Mouse (Mus musculus) kidney, postnatal 10 days (tissue): ENCODE measurements around the gene Znrf3.
A peak's percentile ranks its signal among the peaks of the same experiment; 100 is the strongest.

Experiments used
- DNase-seq: peaks from one replicate; pipeline ENCODE4 v3.0.0; 2021; ENCODE audit warnings: mixed read lengths

Znrf3 gene

GRCm38 (mm10) chr11:5265764-5266163, 178.9 kb downstream of the Znrf3 start:
- DNase-seq: no peak

DNA sequence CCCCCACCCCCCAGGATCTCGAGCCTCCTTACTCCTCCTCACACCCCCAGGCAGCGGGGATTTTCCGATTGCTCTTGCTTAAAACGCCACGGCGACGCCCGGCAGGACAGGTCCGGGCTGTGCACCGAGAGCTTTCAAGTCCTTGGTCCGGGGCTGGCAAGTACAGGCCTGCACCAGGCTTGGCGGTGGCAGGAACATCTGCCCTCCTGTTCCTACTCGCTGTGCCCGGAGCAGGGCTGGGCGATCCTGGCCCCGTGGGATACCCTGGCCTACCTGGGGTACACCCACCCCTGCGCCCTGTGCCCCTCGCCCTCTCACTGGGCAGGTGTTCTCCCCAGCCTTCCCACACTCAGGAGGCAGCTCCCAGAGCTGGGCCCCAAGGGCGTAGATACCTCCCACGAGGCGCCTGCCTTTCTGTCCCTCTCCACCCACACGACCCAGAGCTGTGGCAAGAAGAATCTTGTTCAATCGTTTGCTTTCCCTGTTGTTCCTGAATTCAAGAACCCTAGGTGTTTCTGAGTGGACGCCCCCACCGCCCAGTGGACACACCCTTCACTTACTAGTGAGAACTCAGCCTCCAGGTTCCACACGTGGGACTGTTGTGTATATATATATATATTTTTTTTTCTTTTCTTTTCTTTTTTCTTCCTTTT, 181.4 kb downstream of the Znrf3 start:
- peak; percentile 25 for DNase-seq

GRCm38 (mm10) chr11:5261508-5262392, 182.9 kb downstream of the Znrf3 start, which contains the start of gene Kremen1:
TSS of gene Kremen1 (minus strand) at chr11:5261558.
- DNase-seq: peak; percentile 98

DNA sequence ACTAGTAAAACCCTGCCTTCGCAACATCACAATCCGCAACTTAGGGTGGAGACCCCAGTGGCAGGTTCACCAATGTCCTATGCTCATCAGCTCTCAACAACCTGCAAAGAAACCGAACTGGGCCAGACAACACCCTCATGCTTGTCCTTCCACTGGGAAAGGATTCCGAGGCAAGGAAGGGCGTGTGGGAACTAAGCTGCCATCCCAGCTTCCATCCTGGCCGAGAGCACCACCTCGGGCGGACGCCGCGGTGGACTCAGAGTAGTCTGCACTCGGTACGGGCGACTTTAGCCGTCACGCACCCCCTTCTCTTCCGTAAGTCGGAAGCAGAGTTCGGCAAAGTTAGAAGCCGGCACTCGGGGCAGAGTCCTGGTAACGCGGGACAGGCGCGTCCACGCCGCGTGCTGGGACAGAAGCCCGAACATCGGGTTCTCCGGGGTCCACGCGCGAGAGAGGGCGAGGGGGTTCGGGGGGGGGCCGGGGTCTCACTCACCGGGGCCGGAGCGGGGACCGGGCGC, 183.6 kb downstream of the Znrf3 start:
- peak; percentile 78 for DNase-seq

GRCm38 (mm10) chr11:5259944-5260598, 184.6 kb downstream of the Znrf3 start:
- DNase-seq: no peak

GRCm38 (mm10) chr11:5258036-5258435, 186.6 kb downstream of the Znrf3 start:
- no peak for DNase-seq

GRCm38 (mm10) chr11:5257151-5257862, 187.3 kb downstream of the Znrf3 start:
- DNase-seq: peak; percentile 64

DNA sequence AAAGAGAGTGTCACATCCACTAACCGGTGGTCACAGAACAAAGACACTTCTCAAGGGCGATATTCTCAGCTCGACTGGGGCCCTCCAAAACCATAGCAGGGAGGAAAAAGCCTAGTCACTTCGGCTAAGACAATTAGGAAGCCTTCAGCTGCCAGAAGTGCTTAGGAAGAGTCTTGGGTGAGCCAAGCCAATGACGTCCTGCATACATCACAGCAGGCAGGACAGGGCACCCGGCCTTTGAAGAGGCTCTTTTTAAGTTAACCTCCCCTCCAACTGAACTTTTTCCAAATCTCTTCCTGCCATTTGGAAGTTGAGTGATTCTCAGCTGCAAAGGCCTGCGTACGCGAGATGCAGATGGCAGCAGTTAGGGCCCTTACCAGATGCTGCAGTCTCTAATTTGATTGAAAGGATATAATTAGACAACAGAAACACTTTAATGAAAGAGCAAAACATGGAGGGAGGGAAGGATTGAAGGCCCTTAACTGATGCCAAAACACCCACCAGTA, 189.1 kb downstream of the Znrf3 start:
- DNase-seq: peak; percentile 36

GRCm38 (mm10) chr11:5254016-5254415, 190.6 kb downstream of the Znrf3 start:
- DNase-seq: no peak

GRCm38 (mm10) chr11:5253528-5253927, 191.1 kb downstream of the Znrf3 start:
- DNase-seq: no peak

- DNase-seq: no peak
These were observed 191.9 kb downstream of the Znrf3 start for GRCm38 (mm10) chr11:5252727-5253126.

DNA sequence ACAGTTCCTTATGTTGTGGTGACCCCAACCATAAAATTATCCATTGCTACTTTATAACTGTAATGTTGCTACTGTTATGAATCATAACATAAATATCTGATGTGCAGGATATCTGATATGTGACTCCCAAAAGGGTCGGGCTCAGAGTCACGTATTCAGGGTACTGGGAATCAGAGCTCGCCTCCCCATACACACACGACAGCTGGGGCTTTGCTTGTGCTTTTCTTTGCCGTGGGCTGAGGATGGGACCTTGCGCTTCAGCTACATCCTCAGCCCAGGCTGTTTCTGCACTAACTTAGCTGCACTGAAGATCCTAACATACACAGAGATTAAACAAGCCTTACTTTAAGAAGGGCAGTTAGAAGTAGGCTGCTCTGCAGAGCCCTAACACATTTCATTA, 193.5 kb downstream of the Znrf3 start:
- DNase-seq: no peak

- no peak for DNase-seq
These were observed 196.4 kb downstream of the Znrf3 start for GRCm38 (mm10) chr11:5248200-5248599.

DNA sequence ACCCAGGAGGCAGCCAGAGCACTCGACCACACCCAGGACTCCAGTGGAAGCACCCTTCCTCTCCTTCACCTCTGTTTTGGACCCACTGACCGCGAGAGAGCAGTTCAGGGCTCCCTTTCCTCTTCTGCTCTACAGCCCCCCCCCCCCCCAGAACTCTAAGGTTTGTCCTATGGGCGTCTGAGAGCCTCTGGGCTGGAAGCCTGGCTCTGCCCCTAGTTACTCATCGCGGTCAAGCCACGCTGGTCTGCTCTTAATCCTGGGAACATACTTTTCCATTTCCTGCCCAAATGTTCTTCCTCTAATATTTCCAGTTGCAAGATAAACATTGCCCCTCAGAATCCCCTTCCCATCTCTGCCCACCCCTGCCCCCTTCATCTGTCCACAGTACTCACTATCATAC, 199.2 kb downstream of the Znrf3 start:
- no peak for DNase-seq

DNA sequence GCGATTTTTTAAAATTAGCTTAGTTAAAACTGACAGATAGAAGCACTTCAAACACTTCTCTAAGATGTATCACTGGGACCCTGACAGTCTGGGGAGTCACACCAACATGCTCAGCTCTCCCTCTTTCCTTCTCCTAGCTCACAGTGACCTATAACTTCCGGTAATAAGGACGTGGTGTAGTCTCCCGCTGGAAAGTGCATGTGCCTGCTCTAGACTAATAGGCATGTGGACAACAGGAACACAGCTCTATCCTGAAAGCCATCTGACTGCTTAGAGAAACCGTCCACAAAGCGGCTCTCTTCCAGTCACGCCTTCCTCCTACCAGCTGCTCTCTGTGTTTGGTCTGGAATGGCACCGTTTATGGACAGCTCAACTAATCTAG, 199.9 kb downstream of the Znrf3 start:
- peak; percentile 33 for DNase-seq

- peak; percentile 66 for DNase-seq
These were observed 200.6 kb downstream of the Znrf3 start for GRCm38 (mm10) chr11:5243812-5244748.

- no peak for DNase-seq
These were observed 201.4 kb downstream of the Znrf3 start for GRCm38 (mm10) chr11:5243208-5243607.

GRCm38 (mm10) chr11:5242158-5242557, 202.5 kb downstream of the Znrf3 start:
- DNase-seq: no peak

- peak; percentile 32 for DNase-seq
These were observed 204.6 kb downstream of the Znrf3 start for GRCm38 (mm10) chr11:5239706-5240690.
